Mouse (Mus musculus): ENCODE measurements at regions not wholly inside any gene's neighbourhood (a gene's known extent, or its start where the extent isn't known, plus 50 kb on each side); places are given as distances from the start of the nearest gene placed in this dataset.

DNA sequence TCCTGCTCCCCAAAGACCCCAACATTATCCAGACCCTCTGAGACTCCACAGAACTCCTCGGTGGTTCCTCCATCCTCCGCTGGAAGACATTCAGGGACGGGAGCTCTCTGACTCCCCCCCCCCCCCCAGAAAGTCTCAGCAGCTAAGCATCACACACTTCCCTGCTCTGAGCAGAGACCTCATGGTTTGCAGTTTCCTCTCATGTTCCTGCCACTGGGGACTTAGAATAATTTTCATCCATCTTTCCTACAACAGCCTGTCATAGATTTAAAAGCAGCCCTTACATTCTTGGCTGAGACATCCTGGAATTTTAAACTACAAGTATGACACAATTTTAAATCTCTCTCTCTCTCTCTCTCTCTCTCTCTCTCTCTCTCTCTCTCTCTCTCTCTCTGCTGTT is 69.2 kb downstream of the Gpr65 start:
- no peak for DNase-seq (ENCODE audit: low spot score)

DNA sequence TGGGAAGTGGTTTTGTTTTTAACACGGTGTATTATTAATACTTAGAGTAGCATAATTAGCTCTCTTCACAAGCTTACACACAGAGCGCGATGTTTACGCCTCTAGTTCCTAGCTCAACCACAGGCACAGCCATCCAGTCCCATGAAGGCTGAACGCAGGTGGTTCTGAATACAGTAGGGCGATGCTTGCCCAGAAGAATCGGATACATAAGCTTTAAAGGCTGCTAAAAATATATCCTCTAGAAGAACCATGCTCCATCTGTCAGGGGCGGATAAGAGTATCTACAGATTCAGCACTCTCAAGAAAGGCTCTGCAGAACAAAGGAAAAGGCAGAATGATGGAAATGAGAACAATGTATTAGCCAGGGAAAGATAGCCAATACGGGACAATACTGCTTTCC is 71.1 kb downstream of the Gpr65 start:
- DNase-seq (ENCODE audit: low spot score), result no peak

DNA sequence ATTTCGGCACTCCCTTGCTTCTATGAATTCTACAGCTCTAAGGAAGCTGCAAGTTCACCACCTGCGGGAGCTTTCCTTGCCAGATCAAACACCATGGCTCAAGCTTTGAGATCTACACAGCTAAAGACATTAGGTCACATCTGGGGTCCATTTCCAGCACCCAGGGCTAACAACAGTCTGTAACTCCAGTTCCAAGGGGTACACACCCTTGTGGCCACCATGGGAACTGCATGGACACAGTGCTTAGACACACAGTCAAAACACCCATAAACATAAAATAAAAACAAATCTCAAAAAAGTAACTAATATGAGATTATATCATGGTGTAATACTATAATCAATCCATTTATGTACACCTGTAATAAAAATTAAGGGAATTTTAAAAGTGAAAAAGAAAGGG is 73.7 kb downstream of the Gpr65 start:
- DNase-seq (ENCODE audit: low spot score), result peak; percentile 40

DNA sequence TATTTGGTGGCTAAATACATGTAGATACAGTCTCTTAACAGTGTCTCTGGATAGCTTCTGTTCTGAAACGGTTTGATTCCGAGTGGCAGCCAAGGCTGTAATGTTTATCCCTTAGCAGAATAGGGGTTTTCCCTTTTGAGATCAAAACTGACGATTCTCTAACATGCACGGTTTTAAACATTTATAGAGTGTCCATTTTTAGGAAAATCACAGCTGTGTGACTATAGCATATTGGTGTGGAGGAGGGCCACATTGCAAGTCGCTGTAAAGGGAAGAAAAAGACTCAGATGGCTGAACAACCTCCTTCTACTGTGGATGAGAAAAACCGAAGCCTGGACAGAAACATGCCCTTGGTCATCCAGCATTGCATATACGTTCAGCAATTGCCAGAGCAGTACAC is 75.2 kb downstream of the Gpr65 start:
- DNase-seq (ENCODE audit: low spot score), result no peak

DNA sequence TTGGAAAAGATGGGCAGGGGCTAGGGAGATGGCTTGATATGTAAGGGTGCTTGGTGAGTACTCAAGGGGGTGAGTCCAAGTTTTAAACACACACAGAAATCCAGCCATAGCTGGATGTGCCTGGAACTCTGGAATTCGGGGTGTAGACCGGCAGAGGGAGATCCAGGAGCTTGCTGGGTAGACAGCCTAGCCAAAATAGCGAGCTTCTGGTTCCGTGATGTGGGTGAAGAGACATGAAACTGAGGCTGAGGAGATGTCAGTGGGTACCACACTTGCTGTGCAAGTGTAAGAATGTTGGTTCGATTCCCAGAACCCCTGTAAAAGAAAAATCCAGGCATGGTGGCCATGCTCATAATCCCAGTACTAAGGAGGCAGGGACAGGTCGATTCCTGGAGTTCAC is 78.6 kb downstream of the Gpr65 start:
- no peak for DNase-seq (ENCODE audit: low spot score)

DNA sequence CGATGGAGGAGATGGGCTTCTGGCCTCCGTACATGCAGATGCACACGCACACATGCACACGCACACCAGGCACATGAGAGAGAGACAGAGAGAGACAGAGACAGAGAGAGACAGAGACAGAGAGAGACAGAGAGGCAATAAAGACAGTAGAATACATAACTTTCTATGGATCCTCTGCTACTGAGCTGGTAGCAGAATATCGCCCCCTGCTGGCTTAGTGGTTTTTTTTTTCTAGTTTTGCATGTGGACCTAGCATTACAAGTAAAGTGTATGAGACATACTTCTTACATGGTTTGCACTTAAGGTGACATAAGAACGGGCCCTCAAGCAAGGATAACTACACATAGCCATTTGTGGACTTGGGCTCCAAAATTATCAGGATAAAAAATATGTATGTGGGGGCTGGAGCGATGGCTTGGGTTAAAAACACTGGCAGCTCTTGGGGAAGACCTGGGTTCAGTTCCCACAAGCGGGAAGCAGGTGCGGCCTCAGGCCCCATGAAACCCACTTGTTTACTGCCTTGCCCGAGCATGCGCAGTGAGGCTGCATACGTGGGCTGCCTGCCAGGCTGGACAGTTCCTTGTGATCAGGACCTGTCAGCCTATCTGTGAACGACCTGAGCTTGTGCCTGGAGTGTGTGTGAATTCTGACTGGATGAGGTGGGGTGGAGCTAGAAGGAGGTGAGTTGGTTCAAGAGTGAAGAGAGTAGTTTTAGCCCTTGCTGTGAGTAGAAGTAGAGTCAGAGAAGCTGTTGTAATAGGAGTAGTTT is 79.3 kb downstream of the Gpr65 start:
- peak; percentile 74 for DNase-seq (ENCODE audit: low spot score)

DNA sequence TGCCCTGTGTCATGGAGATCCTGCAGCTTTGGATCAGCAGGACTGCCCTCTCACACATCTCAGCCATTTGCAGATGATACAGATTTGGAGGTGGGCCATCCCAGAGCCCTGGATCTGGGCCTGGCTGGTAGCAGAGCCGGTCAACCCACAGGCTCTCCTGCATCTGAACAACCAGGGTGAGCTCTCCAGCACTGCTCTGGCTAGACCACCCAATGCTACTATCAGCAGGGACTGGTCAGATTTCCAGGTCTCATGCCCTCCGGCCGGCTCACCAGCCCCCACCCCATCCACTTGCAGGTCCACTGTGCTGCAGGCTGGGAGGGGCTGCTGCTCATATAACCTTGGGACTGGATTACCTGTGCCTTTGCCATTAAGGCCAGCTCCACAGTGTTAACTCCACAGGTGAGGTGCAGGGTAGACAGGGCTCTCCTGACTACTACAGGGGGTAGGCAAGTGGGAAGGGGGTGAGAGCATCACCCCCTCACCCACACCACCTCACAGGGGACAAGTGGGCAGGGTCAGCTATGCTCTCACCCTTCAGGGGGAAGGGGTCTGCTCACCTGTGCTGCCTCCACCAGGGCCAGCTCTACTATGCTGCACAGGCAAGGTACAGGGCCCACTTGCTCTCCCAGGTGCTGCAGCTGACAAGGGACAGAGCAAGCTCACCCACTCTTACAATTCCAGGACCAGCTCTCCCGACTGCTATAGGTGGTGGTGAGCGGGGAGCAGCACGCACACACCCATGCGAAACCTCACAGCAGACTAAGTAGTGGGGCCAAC is 81.6 kb downstream of the Gpr65 start:
- DNase-seq (ENCODE audit: low spot score), result no peak

DNA sequence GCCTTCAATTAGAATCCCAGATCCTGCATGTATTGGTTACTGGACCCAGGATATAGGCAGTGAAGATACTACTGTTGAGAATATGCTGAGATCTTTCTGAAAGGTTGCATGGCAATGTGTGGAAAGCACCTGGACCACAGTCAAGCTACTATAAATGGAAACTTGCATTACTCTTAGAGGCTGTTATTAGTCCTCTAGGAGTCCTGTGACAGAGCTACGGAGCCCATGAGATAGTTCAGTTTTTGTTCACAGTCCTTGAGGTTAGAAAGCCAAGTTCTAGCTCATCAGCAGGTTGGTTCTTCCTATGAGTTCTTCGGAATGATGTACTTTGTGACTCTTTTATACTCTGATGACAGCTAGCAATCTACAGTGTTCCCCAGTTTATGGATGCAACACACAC is 84.0 kb downstream of the Gpr65 start:
- no peak for DNase-seq (ENCODE audit: low spot score)

DNA sequence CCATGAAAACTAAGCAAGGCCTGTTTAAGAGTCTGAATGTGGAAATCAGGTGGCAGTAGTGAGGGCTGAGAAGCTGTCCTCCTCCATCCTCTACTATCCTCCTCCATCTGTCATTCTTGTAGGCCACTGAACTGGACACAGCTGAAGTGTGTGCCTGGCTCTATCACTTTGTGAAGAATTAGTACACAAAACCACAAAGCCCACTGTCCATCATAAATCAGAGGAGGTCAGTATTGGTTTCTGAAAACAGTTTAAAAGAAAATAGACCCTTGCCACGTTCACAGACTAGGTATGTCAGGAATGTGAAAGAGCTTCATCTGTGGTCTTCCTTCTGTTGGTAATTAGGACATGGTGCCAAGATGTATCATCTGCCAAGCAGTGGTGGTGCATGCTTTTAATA is 86.1 kb downstream of the Gpr65 start:
- no peak for DNase-seq (ENCODE audit: low spot score)

DNA sequence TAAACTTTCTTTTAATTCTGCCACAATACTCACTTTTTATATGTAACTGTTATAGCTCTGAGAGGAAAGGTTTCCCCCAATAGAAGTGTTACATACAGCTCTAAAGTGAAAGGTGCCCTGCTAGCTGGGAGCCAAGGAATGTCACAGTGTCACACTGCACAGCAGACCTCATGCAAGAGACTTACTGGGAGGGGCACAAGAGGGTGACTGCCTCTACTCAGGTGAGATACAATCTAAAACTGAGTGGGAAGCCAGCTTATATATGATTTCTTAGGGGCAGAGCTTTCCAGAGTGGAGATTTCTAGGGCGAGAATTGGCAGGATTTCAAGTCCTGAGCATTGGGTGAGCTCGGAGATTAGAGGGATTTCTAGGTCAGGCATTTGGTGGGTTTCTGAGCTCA is 99.1 kb downstream of the Gpr65 start:
- no peak for DNase-seq (ENCODE audit: low spot score)

DNA sequence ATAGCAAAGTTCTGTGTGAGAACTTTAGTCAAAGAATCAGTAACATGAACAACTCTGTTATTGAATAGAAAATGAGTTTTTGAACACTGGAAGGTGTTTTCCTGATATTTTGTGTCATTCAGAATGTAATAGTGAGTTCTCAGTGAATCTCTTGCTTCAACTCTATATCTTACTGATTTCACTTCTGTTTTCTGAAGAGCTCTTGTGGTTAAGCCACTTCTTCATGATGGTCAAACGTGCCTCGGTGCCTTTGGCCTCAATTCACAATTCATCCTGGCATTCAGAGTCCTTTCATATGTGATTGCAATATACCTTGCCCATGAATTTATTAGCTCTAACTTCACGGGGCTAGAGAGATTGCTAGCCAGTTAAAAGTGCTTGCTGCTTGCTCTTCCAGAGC is 102.3 kb downstream of the Gpr65 start:
- no peak for DNase-seq (ENCODE audit: low spot score)

DNA sequence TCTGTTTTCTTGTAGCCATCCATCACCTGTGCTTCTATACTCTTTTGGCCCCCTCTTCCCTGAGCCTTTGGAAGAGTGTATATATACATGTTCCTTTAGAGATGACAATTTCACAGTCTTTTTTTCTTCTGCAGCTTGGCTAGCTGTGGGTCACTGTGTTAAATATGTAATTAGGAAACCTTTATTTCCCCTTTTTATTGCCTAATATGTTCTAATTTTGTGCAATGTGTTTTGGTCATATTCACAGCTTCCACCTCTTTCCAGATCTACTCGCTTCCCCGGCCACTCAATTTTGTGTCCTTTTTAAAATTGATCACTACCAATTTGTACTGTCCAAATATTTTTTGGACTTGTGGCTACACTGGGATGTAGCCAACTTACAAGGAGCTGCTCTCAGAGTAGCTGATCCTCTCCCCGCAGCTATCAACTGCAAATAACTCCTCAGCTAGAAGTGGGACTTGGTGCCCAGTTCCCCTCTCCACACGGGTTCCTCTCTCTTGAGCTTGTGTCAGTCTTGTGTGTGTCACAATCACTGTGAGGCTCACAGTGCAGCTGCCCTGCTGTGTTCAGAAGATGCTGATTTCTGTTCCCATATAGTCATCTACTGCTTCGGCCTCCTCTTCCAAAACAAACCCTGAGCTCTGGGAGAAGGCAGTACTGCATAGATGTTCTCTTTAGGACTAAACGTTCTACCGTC is 106.9 kb downstream of the Gpr65 start:
- no peak for DNase-seq (ENCODE audit: low spot score)
